Mouse (Mus musculus): Measurements from ENCODE around the gene Gaa. TPM values are rescaled to one million over a fixed set of nuclear protein-coding genes. Genes with fewer than 3 reads are reported as not detected.

Gaa gene
- polyA plus RNA-seq, 1 experiment from 2014 or later = 117 TPM

- peaks cover 24% of the 10 kb centered on the region for H3K4me1 ChIP-seq (replicated peaks)
- no peak overlapping the region for H3K4me3 ChIP-seq
- H3K27me3 ChIP-seq (replicated peaks) = peaks cover 40% of the 10 kb centered on the region
- WGBS = 48% methylated on average over 13 of the region's 13 CpGs
- H3K4me2 ChIP-seq = peak overlapping the region; percentile 29; the same call in 1 of the 2 replicates
- H3K27ac ChIP-seq (ENCODE audit: poor library complexity, severe bottlenecking) = peak overlapping the region; percentile 88
- peak; percentile 22; the same call in 1 of the 2 replicates for ATAC-seq (ENCODE audit: insufficient number of reproducible peaks, low FRiP score)
- H3K9ac ChIP-seq = 0 out of 2 replicates have a peak overlapping the region, but pooled peaks have one; percentile 24
- H3K9me3 ChIP-seq (replicated peaks) = no peaks in the 10 kb centered on the region
- no peaks in the 10 kb centered on the region for H3K36me3 ChIP-seq
Measured at GRCm38 (mm10) chr11:119306762-119307657, 39.3 kb downstream of the Gaa start.

- no peak within 1 kb of the TSS for H3K4me3 ChIP-seq
- peak within 1 kb of the TSS; percentile 88 for H3K27ac ChIP-seq (ENCODE audit: poor library complexity, severe bottlenecking)
- H3K9ac ChIP-seq = 0 out of 2 replicates have a peak within 1 kb of the TSS, but pooled peaks have one; percentile 24
- H3K9me3 ChIP-seq (replicated peaks) = no peaks in the 10 kb centered on the region
- H3K36me3 ChIP-seq = no peaks in the 10 kb centered on the region
- H3K27me3 ChIP-seq (replicated peaks) = peaks cover 40% of the 10 kb centered on the region
- H3K4me2 ChIP-seq = peak within 1 kb of the TSS; percentile 29
- ATAC-seq (ENCODE audit: insufficient number of reproducible peaks, low FRiP score) = no peak
- H3K4me1 ChIP-seq (replicated peaks) = peaks cover 24% of the 10 kb centered on the region
- WGBS = 52% methylated on average over 1 of the region's 1 CpGs
Measured at GRCm38 (mm10) chr11:119307658-119307867, 39.9 kb downstream of the Gaa start, which contains the start of gene Card14. Card14 (plus strand) TSS chr11:119307768.

GRCm38 (mm10) chr11:119307916-119308315 lies 40.2 kb downstream of the Gaa start:
- no peaks in the 10 kb centered on the region for H3K9me3 ChIP-seq (replicated peaks)
- H3K27ac ChIP-seq (ENCODE audit: poor library complexity, severe bottlenecking) = peak overlapping the region; percentile 88
- no peak overlapping the region for H3K9ac ChIP-seq
- no peaks in the 10 kb centered on the region for H3K36me3 ChIP-seq
- no peak for ATAC-seq (ENCODE audit: insufficient number of reproducible peaks, low FRiP score)
- H3K27me3 ChIP-seq (replicated peaks) = peaks cover 40% of the 10 kb centered on the region
- peak overlapping the region; percentile 24; the same call in 1 of the 2 replicates for H3K4me2 ChIP-seq
- H3K4me1 ChIP-seq (replicated peaks) = peaks cover 24% of the 10 kb centered on the region
- WGBS = 24% methylated on average over 11 of the region's 11 CpGs
- H3K4me3 ChIP-seq = no peak overlapping the region

- ATAC-seq (ENCODE audit: insufficient number of reproducible peaks, low FRiP score) = no peak
- H3K27ac ChIP-seq (ENCODE audit: poor library complexity, severe bottlenecking) = no peak overlapping the region
- H3K9me3 ChIP-seq (replicated peaks) = no peaks in the 10 kb centered on the region
- 17% methylated on average over 10 of the region's 10 CpGs for WGBS
- H3K36me3 ChIP-seq = no peaks in the 10 kb centered on the region
- no peak overlapping the region for H3K9ac ChIP-seq
- H3K4me2 ChIP-seq = no peak overlapping the region
- peaks cover 23% of the 10 kb centered on the region for H3K4me1 ChIP-seq (replicated peaks)
- no peak overlapping the region for H3K4me3 ChIP-seq
- peaks cover 22% of the 10 kb centered on the region for H3K27me3 ChIP-seq (replicated peaks)
Measured at GRCm38 (mm10) chr11:119310621-119311020, 42.9 kb downstream of the Gaa start.

- no peak for ATAC-seq (ENCODE audit: insufficient number of reproducible peaks, low FRiP score)
- WGBS = 68% methylated on average over 17 of the region's 17 CpGs
Measured at GRCm38 (mm10) chr11:119314252-119314936, 46.7 kb downstream of the Gaa start.

GRCm38 (mm10) chr11:119316720-119317119 lies 49.0 kb downstream of the Gaa start:
- no peak overlapping the region for H3K27ac ChIP-seq (ENCODE audit: poor library complexity, severe bottlenecking)
- no peaks in the 10 kb centered on the region for H3K9me3 ChIP-seq (replicated peaks)
- 82% methylated on average over 4 of the region's 4 CpGs for WGBS
- H3K36me3 ChIP-seq = no peaks in the 10 kb centered on the region
- H3K9ac ChIP-seq = no peak overlapping the region
- no peak overlapping the region for H3K4me3 ChIP-seq
- no peaks in the 10 kb centered on the region for H3K4me1 ChIP-seq (replicated peaks)
- H3K27me3 ChIP-seq (replicated peaks) = peaks cover 6% of the 10 kb centered on the region; the same call in 1 of the 2 replicates
- no peak for ATAC-seq (ENCODE audit: insufficient number of reproducible peaks, low FRiP score)
- H3K4me2 ChIP-seq = no peak overlapping the region

More at GRCm38 (mm10) chr11:119314252-119314936, 46.7 kb downstream of the Gaa start:
- H3K27me3 ChIP-seq (replicated peaks) = peaks cover 22% of the 10 kb centered on the region
- no peak overlapping the region for H3K27ac ChIP-seq (ENCODE audit: poor library complexity, severe bottlenecking)
- no peak overlapping the region for H3K4me3 ChIP-seq
- no peaks in the 10 kb centered on the region for H3K9me3 ChIP-seq (replicated peaks)
- no peaks in the 10 kb centered on the region for H3K36me3 ChIP-seq
- no peak overlapping the region for H3K9ac ChIP-seq
- no peaks in the 10 kb centered on the region for H3K4me1 ChIP-seq (replicated peaks)
- no peak overlapping the region for H3K4me2 ChIP-seq

GRCm38 (mm10) chr11:119322521-119322920 lies 54.8 kb downstream of the Gaa start:
- no peak for ATAC-seq (ENCODE audit: insufficient number of reproducible peaks, low FRiP score)
- Histone ChIP-seq H3K36me3 (no peaks in the 10 kb centered on the region), H3K4me2 (no peak overlapping the region), H3K4me1 (replicated peaks) (no peaks in the 10 kb centered on the region), H3K9me3 (replicated peaks) (peaks cover 5% of the 10 kb centered on the region; the same call in 1 of the 2 replicates), H3K9ac (no peak overlapping the region), H3K27me3 (replicated peaks) (peaks cover 18% of the 10 kb centered on the region), H3K4me3 (no peak overlapping the region), H3K27ac (ENCODE audit: poor library complexity, severe bottlenecking) (no peak overlapping the region)
- 72% methylated on average over 13 of the region's 13 CpGs for WGBS

- H3K4me2 ChIP-seq = no peak overlapping the region
Measured at GRCm38 (mm10) chr11:119325068-119325467, 57.4 kb downstream of the Gaa start.

GRCm38 (mm10) chr11:119330592-119330991 lies 62.9 kb downstream of the Gaa start:
- H3K36me3 ChIP-seq = no peaks in the 10 kb centered on the region
- no peak overlapping the region for H3K9ac ChIP-seq
- H3K4me2 ChIP-seq = no peak overlapping the region
- peaks cover 44% of the 10 kb centered on the region for H3K27me3 ChIP-seq (replicated peaks)
- H3K4me1 ChIP-seq (replicated peaks) = no peaks in the 10 kb centered on the region
- H3K9me3 ChIP-seq (replicated peaks) = no peaks in the 10 kb centered on the region
- no peak for ATAC-seq (ENCODE audit: insufficient number of reproducible peaks, low FRiP score)
- 58% methylated on average over 4 of the region's 4 CpGs for WGBS
- no peak overlapping the region for H3K27ac ChIP-seq (ENCODE audit: poor library complexity, severe bottlenecking)
- H3K4me3 ChIP-seq = no peak overlapping the region

More at GRCm38 (mm10) chr11:119325068-119325467, 57.4 kb downstream of the Gaa start:
- H3K9me3 ChIP-seq (replicated peaks) = peaks cover 5% of the 10 kb centered on the region; the same call in 1 of the 2 replicates
- no peaks in the 10 kb centered on the region for H3K4me1 ChIP-seq (replicated peaks)
- peaks cover 29% of the 10 kb centered on the region for H3K27me3 ChIP-seq (replicated peaks)
- 60% methylated on average over 1 of the region's 1 CpGs for WGBS
- ATAC-seq (ENCODE audit: insufficient number of reproducible peaks, low FRiP score) = no peak
- no peak overlapping the region for H3K4me3 ChIP-seq
- H3K9ac ChIP-seq = no peak overlapping the region
- H3K27ac ChIP-seq (ENCODE audit: poor library complexity, severe bottlenecking) = no peak overlapping the region
- H3K36me3 ChIP-seq = no peaks in the 10 kb centered on the region

- 44% methylated on average over 3 of the region's 3 CpGs for WGBS
- no peak overlapping the region for H3K4me2 ChIP-seq
- H3K9ac ChIP-seq = no peak overlapping the region
- no peaks in the 10 kb centered on the region for H3K9me3 ChIP-seq (replicated peaks)
- H3K4me3 ChIP-seq = no peak overlapping the region
- H3K27me3 ChIP-seq (replicated peaks) = peaks cover 51% of the 10 kb centered on the region
- H3K4me1 ChIP-seq (replicated peaks) = no peaks in the 10 kb centered on the region
- no peak for ATAC-seq (ENCODE audit: insufficient number of reproducible peaks, low FRiP score)
- H3K36me3 ChIP-seq = no peaks in the 10 kb centered on the region
- H3K27ac ChIP-seq (ENCODE audit: poor library complexity, severe bottlenecking) = no peak overlapping the region
Measured at GRCm38 (mm10) chr11:119331970-119332369, 64.3 kb downstream of the Gaa start.

Measured in heart, embryonic 12.5 days (tissue).